Mouse (Mus musculus): ENCODE data around the gene Mgmt. TPM values are rescaled to one million over a fixed set of nuclear protein-coding genes. Genes with fewer than 3 reads are reported as not detected.

Gene Mgmt
- polyA plus RNA-seq, 1 experiment = 4.7 TPM

DNA sequence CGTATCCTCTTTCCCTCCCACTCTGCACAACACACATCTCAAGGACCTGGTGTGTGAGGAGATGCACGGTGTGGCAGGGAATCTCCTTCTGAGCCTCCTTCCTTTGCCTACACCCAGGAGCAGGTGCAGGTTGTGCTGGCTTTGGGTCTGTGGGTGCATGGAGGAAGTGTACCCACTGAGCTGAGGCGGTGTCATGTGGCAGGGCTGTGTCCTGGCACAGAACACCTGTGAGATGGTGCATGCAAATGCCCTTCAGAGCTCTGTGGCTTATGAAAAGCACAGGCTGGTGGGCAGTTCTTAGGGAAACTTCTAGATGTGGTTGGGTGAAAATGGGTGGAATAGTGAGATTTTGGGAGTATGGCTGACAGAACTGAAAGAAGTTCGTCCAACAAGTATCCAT, 44.0 kb downstream of the Mgmt start:
- no peak for TF ChIP-seq GATA1 (IDR thresholded peaks at IDR 0.05; ENCODE audit: low read length)

GRCm38 (mm10) chr7:136942414-136942813, 48.0 kb downstream of the Mgmt start:
- TF ChIP-seq GATA1 (IDR thresholded peaks at IDR 0.05; ENCODE audit: low read length) = no peak

- TF ChIP-seq GATA1 (IDR thresholded peaks at IDR 0.05; ENCODE audit: low read length) = no peak
Observed at GRCm38 (mm10) chr7:136943886-136944285, 49.5 kb downstream of the Mgmt start.

DNA sequence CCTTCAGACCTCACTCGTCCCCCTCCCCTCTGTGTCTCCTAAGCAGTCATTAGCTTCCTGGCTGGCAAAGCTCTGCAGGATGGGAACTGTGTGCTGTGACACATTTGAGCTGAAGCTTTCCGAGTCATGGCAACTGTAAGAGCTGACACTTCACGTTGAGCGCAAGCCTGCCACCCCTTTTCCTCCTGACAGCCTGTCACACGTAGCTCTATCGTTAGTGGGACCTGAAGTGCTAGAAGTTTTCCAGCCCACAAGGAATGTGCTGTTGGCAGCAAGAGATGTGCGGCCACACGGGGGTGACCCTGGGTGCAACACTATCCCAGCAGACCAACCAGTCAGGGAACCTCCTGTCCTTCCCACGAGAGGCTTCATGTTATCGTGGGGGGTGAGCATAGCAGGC, 51.3 kb downstream of the Mgmt start:
- TF ChIP-seq GATA1 (IDR thresholded peaks at IDR 0.05; ENCODE audit: low read length) = no peak

GRCm38 (mm10) chr7:136946131-136946530, 51.7 kb downstream of the Mgmt start:
- no peak for TF ChIP-seq GATA1 (IDR thresholded peaks at IDR 0.05; ENCODE audit: low read length)

GRCm38 (mm10) chr7:136948275-136948810, 53.9 kb downstream of the Mgmt start:
- TF ChIP-seq GATA1 (IDR thresholded peaks at IDR 0.05; ENCODE audit: low read length) = no peak

DNA sequence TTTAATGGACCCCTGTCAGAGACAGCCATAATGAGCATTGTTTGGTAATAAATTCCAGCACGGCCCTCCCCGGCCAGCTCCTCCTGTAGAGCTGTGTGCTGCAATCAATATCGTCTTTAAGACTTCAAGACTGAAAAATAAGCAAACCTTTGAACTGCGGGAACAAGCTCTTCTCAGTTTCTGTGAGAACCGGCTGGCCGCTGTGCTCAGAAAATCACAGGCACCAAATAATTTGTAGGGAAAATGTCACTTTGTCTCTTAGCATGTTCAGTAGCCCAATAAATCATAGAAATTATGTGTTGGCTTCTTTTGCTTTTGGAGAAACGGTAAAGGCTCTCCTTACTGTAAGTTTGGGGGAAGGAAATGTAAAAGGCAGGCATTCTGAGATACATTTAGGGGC, 58.2 kb downstream of the Mgmt start:
- no peak for TF ChIP-seq GATA1 (IDR thresholded peaks at IDR 0.05; ENCODE audit: low read length)

DNA sequence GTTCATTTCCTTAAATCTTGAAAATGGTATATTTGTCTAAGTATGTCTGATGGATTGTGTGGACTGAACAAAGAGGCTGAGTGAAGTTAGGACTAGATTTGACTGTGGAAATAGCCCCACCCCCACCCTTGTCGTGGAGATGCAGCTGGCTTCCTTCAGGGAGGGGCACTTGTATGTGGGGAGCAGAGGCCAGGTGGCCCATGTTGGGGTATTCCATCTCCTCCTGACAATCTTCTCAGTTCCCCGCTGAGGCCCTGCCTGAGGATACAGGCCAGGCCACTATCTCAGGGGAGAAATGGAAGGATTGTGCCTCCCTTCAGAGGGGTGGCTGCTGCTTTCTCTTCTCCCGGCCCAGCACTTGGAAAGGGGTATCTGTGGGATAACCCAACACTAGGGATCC, 58.8 kb downstream of the Mgmt start:
- no peak for TF ChIP-seq GATA1 (IDR thresholded peaks at IDR 0.05; ENCODE audit: low read length)

DNA sequence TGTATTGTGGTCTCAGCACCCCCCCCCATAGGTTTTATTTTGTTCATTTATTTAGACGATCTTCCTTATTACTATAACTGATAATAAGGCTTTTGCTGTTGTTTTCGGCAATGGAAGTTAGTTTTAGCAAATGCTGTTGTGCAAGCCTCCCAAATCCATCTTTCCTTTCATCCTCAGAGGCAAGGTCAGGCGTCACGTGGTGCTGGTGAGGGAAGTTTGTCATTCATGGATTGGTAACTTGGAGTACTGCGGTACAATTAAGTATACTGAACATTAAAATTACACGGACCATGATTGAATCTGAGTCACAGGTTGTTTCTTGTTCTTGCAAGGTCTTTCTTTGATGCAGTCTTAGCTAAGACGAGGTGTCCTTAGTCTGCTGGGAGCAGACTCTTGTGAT, 77.9 kb downstream of the Mgmt start:
- TF ChIP-seq GATA1 (IDR thresholded peaks at IDR 0.05; ENCODE audit: low read length) = no peak

GRCm38 (mm10) chr7:136975001-136975400, 80.6 kb downstream of the Mgmt start:
- no peak for TF ChIP-seq GATA1 (IDR thresholded peaks at IDR 0.05; ENCODE audit: low read length)

DNA sequence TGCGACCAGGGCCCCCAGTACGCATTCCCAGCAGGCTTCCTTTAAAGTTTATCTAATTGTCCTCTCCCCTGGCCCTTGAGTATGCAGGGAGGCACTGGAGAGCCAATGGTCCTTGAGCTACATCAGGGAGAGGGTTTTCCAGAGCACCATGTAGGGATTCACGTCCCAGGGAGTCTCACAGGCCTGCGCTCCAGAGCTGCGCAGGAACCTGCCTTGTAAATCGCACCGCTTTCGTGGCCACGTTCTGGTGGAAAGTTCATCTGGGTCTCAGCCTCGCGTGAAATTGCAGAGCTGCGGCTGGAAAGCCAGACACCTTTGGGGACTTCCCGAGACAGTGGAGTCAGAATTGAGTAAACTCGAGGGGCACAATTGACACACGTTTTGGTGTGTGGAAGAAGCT, 103.0 kb downstream of the Mgmt start:
- no peak for TF ChIP-seq GATA1 (IDR thresholded peaks at IDR 0.05; ENCODE audit: low read length)

GRCm38 (mm10) chr7:137000703-137001102, 106.3 kb downstream of the Mgmt start:
- TF ChIP-seq GATA1 (IDR thresholded peaks at IDR 0.05; ENCODE audit: low read length) = no peak

- no peak for TF ChIP-seq GATA1 (IDR thresholded peaks at IDR 0.05; ENCODE audit: low read length)
Observed at GRCm38 (mm10) chr7:137001215-137001614, 106.8 kb downstream of the Mgmt start.

DNA sequence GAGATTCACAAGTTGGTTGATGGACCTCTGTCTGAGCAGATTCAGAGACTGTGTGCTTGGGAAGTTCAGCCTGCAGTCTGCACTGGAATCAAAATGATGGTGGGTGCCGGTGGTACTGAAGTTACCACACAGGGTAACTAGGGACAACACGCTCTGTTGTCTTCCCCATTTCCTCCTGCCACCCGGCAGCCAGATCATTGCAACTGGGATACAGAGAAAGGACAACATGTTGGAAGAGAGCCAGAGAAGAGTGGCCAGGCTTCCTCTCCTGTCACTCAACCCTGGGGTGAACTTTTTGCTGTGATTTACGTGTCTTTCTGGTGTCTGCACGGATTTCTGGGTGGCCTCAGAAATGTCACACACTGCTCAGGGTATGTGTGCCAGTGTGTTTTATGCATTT, 107.4 kb downstream of the Mgmt start:
- TF ChIP-seq GATA1 (IDR thresholded peaks at IDR 0.05; ENCODE audit: low read length) = no peak

GRCm38 (mm10) chr7:137002431-137002830, 108.0 kb downstream of the Mgmt start:
- no peak for TF ChIP-seq GATA1 (IDR thresholded peaks at IDR 0.05; ENCODE audit: low read length)

DNA sequence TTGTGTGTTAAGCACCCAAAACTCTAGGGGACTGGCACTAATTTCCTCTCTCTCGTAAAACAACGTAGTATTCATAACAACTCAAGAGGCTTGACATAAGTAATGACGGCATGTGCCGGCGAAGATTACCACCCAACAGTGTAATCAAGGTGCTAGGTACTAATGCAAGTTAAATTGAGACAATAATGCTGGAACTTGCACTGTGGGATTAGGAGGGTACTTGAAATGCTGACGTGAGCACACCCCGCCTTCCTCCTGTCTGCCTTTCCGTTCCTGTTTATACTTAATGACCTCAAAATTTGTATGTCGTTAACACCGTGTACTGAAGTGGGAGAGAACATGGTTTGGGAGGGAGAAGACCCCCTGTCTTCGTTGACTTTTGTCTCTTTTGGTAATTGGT, 110.9 kb downstream of the Mgmt start:
- TF ChIP-seq GATA1 (IDR thresholded peaks at IDR 0.05; ENCODE audit: low read length) = no peak

DNA sequence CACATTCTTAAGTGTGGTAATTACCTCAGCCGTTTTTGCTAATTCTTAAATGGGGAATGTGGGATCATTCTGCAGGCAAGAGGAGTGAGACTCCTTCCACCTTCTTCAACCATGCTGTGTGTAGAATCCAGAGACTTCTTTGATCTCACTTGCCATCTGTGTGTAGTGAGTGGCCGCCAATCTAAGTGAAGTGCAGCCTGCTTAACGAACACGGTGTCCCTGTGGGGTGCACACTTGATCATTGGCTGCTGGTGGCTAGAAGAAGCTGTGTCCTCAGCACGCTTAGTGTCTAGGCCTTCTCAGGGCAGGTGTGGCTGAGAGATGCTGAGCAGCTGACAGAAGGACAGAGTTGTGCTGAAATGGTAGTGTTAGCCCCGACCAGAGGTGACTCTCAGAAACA, 113.9 kb downstream of the Mgmt start:
- no peak for TF ChIP-seq GATA1 (IDR thresholded peaks at IDR 0.05; ENCODE audit: low read length)

- TF ChIP-seq GATA1 (IDR thresholded peaks at IDR 0.05; ENCODE audit: low read length) = no peak
Observed at GRCm38 (mm10) chr7:137009732-137010275, 115.4 kb downstream of the Mgmt start.
